Mouse (Mus musculus) midbrain, embryonic 13.5 days (tissue): ENCODE data around the gene Vwf. TPM values are rescaled to one million over a fixed set of nuclear protein-coding genes. Genes with fewer than 3 reads are reported as not detected.

Experiments used
- ATAC-seq: fragments of 200-750 bp; cut with Nextera tagmentation; 2 replicates; pipeline ENCODE4 v1.8.0; 2017; ENCODE audit warnings: mild to moderate bottlenecking, moderate TSS enrichment, moderate library complexity
- H3K27ac ChIP-seq: fragments of 300-500 bp; sonication (generic); 2 replicates; pipeline ENCODE4 v1.5.1; 2015; ENCODE audit warnings: inconsistent platforms, mild to moderate bottlenecking, moderate library complexity
- H3K27me3 ChIP-seq: fragments of 300-500 bp; sonication (generic); 2 replicates; pipeline ENCODE4 v1.6.1; 2015; ENCODE audit warnings: mild to moderate bottlenecking, inconsistent platforms
- H3K36me3 ChIP-seq: fragments of 300-500 bp; sonication (generic); 2 replicates; pipeline ENCODE4 v1.6.1; 2015; ENCODE audit warnings: mild to moderate bottlenecking, inconsistent platforms
- H3K4me1 ChIP-seq: fragments of 300-500 bp; sonication (generic); replicated peaks from 2 replicates; pipeline ENCODE4 v1.6.1; 2015; ENCODE audit warnings: inconsistent platforms
- H3K4me2 ChIP-seq: fragments of 300-500 bp; sonication (generic); replicated peaks from 2 replicates; pipeline ENCODE4 v1.6.1; 2015; ENCODE audit warnings: moderate library complexity, mild to moderate bottlenecking, inconsistent platforms
- H3K4me3 ChIP-seq: fragments of 300-500 bp; sonication (generic); replicated peaks from 2 replicates; pipeline ENCODE4 v1.5.1; 2015; ENCODE audit warnings: mild to moderate bottlenecking, inconsistent platforms
- H3K9ac ChIP-seq: fragments of 300-500 bp; sonication (generic); replicated peaks from 2 replicates; pipeline ENCODE4 v1.6.1; 2015; ENCODE audit warnings: mild to moderate bottlenecking, inconsistent platforms
- H3K9me3 ChIP-seq: fragments of 300-500 bp; sonication (generic); 2 replicates; pipeline ENCODE4 v1.6.1; 2016; ENCODE audit warnings: mild to moderate bottlenecking, inconsistent platforms
- WGBS: fragments of 180-500 bp; shearing (Covaris S2); methylation state at CpG from one replicate; pipeline ENCODE4 v1.1.7; 2015; 5-methylcytosine and 5-hydroxymethylcytosine counted together
- polyA plus RNA-seq: library from polyadenylated mRNA; unstranded; fragments of >200 nt; fragmentation: Nextera tagmentation; extraction: Ambion mirVana; gene quantifications from 2 replicates; pipeline ENCODE4 v1.2.1, GENCODE M21; 2015

Gene Vwf
- polyA plus RNA-seq, 1 experiment from 2014 or later, result 8.4 TPM

DNA sequence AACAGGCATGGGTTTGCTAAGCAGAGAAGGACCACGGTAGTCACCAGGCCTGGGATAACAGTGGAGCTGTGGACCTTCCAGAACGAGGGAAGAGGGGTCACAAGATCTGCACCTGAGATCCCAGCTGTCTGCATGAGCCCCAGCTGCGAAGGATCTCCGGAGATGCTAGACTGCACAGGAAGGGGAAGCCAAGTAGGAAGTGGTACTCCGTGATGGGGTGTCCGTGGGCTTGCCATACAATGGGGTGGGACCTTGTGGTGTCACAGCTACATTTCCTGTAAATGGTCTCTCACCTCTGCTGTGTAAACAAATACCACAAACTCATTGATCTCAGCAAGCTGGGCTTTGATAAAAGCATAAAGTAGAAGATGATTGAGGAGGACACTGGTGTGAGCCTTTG, 22.5 kb upstream of the Vwf start:
- ATAC-seq, result no peak
- H3K4me1 ChIP-seq, result no peaks in the 10 kb centered on the region
- H3K9me3 ChIP-seq, result no peaks in the 10 kb centered on the region
- no peak overlapping the region for H3K27ac ChIP-seq
- H3K36me3 ChIP-seq, result no peaks in the 10 kb centered on the region
- H3K9ac ChIP-seq, result no peak overlapping the region
- H3K27me3 ChIP-seq, result no peaks in the 10 kb centered on the region
- WGBS, result 92% methylated on average over 6 of the region's 6 CpGs
- no peak overlapping the region for H3K4me3 ChIP-seq
- H3K4me2 ChIP-seq, result no peak overlapping the region

GRCm38 (mm10) chr6:125526066-125526465, 20.5 kb upstream of the Vwf start:
- 67% methylated on average over 3 of the region's 3 CpGs for WGBS
- H3K9me3 ChIP-seq, result no peaks in the 10 kb centered on the region
- no peak for ATAC-seq
- no peak overlapping the region for H3K27ac ChIP-seq
- H3K4me3 ChIP-seq, result no peak overlapping the region
- H3K9ac ChIP-seq, result no peak overlapping the region
- H3K27me3 ChIP-seq, result no peaks in the 10 kb centered on the region
- H3K4me1 ChIP-seq, result no peaks in the 10 kb centered on the region
- H3K4me2 ChIP-seq, result no peak overlapping the region
- H3K36me3 ChIP-seq, result no peaks in the 10 kb centered on the region

GRCm38 (mm10) chr6:125528614-125529200, 17.9 kb upstream of the Vwf start:
- H3K4me3 ChIP-seq, result no peak overlapping the region
- no peak for ATAC-seq
- no peak overlapping the region for H3K4me2 ChIP-seq
- H3K36me3 ChIP-seq, result no peaks in the 10 kb centered on the region
- no peak overlapping the region for H3K9ac ChIP-seq
- H3K4me1 ChIP-seq, result no peaks in the 10 kb centered on the region
- no peak overlapping the region for H3K27ac ChIP-seq
- no peaks in the 10 kb centered on the region for H3K9me3 ChIP-seq
- no peaks in the 10 kb centered on the region for H3K27me3 ChIP-seq
- 82% methylated on average over 9 of the region's 9 CpGs for WGBS

DNA sequence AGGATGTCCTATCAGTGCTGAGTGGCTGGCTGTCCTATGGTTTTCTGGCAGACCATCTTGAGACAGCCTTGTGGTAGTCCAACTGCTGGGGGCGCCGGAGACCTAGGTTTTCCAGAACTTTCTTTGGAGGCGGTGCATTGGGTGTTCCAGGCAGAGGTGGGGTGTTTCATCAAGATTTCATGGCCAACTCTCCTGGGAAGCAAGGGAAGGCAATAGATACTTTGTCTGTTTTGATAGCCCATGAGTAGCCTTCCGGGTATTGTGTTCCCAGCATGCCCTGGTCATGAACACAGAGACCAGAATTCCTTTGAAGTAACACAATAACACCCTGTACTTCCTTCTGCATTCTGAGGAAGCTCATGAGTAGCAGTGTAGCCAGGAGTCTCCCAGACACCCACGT, 17.1 kb upstream of the Vwf start:
- no peak overlapping the region for H3K27ac ChIP-seq
- H3K4me1 ChIP-seq, result no peaks in the 10 kb centered on the region
- no peak overlapping the region for H3K4me2 ChIP-seq
- H3K9ac ChIP-seq, result no peak overlapping the region
- H3K4me3 ChIP-seq, result no peak overlapping the region
- ATAC-seq, result no peak
- 90% methylated on average over 5 of the region's 5 CpGs for WGBS
- H3K27me3 ChIP-seq, result no peaks in the 10 kb centered on the region
- no peaks in the 10 kb centered on the region for H3K9me3 ChIP-seq
- no peaks in the 10 kb centered on the region for H3K36me3 ChIP-seq

DNA sequence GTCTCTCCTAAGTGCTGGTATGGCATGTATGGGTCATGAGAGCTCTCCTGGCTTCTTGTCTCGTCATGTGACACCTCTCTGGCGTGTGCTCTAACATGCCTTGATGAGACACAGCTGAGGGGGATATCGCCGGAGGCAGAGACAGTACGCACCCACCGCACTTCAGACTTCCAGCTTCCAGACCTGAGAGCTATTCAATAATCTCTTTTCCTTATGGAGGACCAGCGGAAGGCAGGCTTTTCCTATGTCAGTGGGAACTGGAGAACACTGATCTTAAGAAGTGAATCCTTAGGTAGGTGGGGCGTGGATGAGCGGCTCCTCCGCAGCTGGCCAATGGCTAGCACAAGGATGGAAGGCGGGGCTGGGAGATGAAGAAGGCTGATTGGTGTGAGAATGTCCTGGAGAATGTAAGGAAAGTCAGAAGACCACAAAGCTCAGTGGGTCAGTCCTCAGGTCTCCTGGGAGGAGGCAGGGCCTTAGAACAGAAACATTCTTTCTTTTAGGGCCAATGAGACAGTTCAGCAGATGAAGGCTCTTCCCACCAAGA, 13.4 kb upstream of the Vwf start:
- Histone ChIP-seq H3K27ac (no peak overlapping the region), H3K9me3 (no peaks in the 10 kb centered on the region), H3K4me3 (no peak overlapping the region), H3K27me3 (no peaks in the 10 kb centered on the region), H3K4me2 (no peak overlapping the region), H3K36me3 (no peaks in the 10 kb centered on the region), H3K9ac (no peak overlapping the region), H3K4me1 (no peaks in the 10 kb centered on the region)
- no peak for ATAC-seq
- 88% methylated on average over 11 of the region's 11 CpGs for WGBS

GRCm38 (mm10) chr6:125534990-125535389, 11.6 kb upstream of the Vwf start:
- Histone ChIP-seq H3K9me3 (no peaks in the 10 kb centered on the region), H3K4me2 (no peak overlapping the region), H3K27me3 (no peaks in the 10 kb centered on the region), H3K4me3 (no peak overlapping the region), H3K4me1 (no peaks in the 10 kb centered on the region), H3K27ac (no peak overlapping the region), H3K36me3 (no peaks in the 10 kb centered on the region), H3K9ac (no peak overlapping the region)
- ATAC-seq, result no peak
- 83% methylated on average over 5 of the region's 5 CpGs for WGBS

DNA sequence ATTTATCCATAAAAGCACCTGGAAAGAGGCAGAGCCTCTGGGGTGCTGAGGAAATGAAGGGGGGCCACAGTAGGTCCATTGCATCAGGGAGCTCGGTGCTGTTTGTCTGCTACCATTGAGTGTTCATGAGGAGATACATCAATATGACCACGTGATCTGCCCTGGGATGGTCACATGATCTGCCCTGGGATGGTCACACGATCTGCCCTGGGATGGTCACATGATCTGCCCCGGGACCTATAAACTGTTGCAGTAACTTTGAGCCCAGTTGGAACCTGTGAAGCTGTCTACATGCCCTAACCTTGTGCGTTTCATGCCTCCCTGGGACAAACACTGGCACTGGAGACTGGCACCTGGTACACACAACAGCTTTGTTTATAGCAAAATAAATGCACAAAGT, 8.1 kb upstream of the Vwf start:
- H3K27ac ChIP-seq, result no peak overlapping the region
- ATAC-seq, result no peak
- 87% methylated on average over 5 of the region's 5 CpGs for WGBS

DNA sequence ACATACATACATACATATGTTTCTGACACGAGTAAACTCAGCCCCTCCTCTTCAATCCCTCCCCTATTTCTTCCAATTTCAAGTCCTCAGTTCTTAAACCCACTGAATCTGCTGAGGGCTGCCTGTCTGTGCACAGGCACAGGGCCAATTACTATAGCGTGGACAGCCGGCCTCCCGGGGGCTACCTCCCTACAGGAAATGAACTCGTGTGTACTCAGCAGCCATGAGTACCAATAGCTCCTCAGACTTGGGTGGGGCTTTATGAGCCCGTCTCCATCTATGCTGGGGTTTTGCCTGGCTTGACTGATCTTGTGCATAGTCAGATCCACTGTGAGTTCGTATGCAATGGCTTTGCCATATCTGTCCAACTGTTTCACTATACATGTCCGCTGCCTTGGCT, 7.2 kb upstream of the Vwf start:
- Histone ChIP-seq H3K4me1 (no peaks in the 10 kb centered on the region), H3K9me3 (no peaks in the 10 kb centered on the region), H3K36me3 (no peaks in the 10 kb centered on the region), H3K4me3 (no peak overlapping the region), H3K27ac (no peak overlapping the region), H3K4me2 (no peak overlapping the region), H3K27me3 (no peaks in the 10 kb centered on the region), H3K9ac (no peak overlapping the region)
- 81% methylated on average over 8 of the region's 8 CpGs for WGBS
- ATAC-seq, result no peak

More for the DNA sequence above, 8.1 kb upstream of the Vwf start:
- Histone ChIP-seq H3K27me3 (no peaks in the 10 kb centered on the region), H3K36me3 (no peaks in the 10 kb centered on the region), H3K4me2 (no peak overlapping the region), H3K4me3 (no peak overlapping the region), H3K9ac (no peak overlapping the region), H3K4me1 (no peaks in the 10 kb centered on the region), H3K9me3 (no peaks in the 10 kb centered on the region)

DNA sequence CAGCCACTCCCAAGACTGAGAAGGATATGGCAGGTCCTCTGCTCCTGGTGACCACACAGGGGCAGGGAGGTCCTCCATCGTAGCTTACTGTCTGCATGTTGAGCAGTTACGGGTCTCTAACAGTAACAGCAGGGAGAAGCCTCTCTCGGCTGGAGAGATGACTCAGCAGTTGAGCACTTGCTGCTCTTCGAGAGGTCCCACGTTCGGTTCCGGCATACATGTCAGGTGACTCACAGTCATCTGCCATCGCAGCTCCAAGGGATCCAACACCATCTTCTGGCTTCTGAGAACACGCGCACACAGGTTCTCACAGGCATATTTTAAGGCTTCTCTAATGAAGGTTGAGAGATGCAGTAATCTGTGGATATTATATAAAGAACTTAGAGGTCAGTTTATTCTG, 6.4 kb upstream of the Vwf start:
- WGBS, result 88% methylated on average over 10 of the region's 10 CpGs
- no peak overlapping the region for H3K9ac ChIP-seq
- H3K27me3 ChIP-seq, result no peaks in the 10 kb centered on the region
- no peak overlapping the region for H3K4me2 ChIP-seq
- H3K36me3 ChIP-seq, result no peaks in the 10 kb centered on the region
- no peaks in the 10 kb centered on the region for H3K4me1 ChIP-seq
- no peaks in the 10 kb centered on the region for H3K9me3 ChIP-seq
- no peak overlapping the region for H3K27ac ChIP-seq
- no peak for ATAC-seq
- no peak overlapping the region for H3K4me3 ChIP-seq

- no peak for ATAC-seq
- H3K36me3 ChIP-seq, result no peaks in the 10 kb centered on the region
- no peaks in the 10 kb centered on the region for H3K9me3 ChIP-seq
- no peak overlapping the region for H3K9ac ChIP-seq
- H3K4me1 ChIP-seq, result no peaks in the 10 kb centered on the region
- no peak overlapping the region for H3K27ac ChIP-seq
- H3K27me3 ChIP-seq, result no peaks in the 10 kb centered on the region
- no peak overlapping the region for H3K4me2 ChIP-seq
- no peak overlapping the region for H3K4me3 ChIP-seq
- 91% methylated on average over 6 of the region's 6 CpGs for WGBS
Observed at GRCm38 (mm10) chr6:125540826-125541225, 5.7 kb upstream of the Vwf start.

DNA sequence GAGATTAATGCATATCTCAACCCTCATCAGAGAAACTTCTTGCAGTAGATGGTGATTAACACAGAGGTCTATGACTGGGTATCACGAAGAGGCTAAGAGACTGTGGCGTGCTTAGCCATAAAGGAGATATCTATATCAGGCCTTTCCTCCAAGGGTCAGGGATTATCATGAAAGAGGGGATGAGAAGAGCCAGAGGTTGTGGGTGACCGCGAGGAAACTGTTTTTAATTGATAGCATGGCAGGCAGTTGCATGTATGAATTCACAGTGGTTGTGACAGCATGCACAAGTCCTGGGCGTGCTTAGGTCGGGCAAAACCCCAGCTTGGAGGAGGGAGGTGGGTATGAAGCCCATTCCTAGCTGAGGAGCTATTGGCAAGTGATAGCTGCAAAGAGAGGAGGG, 5.3 kb upstream of the Vwf start:
- no peak overlapping the region for H3K4me2 ChIP-seq
- H3K27ac ChIP-seq, result no peak overlapping the region
- no peaks in the 10 kb centered on the region for H3K36me3 ChIP-seq
- no peaks in the 10 kb centered on the region for H3K4me1 ChIP-seq
- ATAC-seq, result no peak
- WGBS, result 86% methylated on average over 6 of the region's 6 CpGs
- H3K9ac ChIP-seq, result no peak overlapping the region
- H3K4me3 ChIP-seq, result no peak overlapping the region
- H3K27me3 ChIP-seq, result no peaks in the 10 kb centered on the region
- H3K9me3 ChIP-seq, result no peaks in the 10 kb centered on the region

DNA sequence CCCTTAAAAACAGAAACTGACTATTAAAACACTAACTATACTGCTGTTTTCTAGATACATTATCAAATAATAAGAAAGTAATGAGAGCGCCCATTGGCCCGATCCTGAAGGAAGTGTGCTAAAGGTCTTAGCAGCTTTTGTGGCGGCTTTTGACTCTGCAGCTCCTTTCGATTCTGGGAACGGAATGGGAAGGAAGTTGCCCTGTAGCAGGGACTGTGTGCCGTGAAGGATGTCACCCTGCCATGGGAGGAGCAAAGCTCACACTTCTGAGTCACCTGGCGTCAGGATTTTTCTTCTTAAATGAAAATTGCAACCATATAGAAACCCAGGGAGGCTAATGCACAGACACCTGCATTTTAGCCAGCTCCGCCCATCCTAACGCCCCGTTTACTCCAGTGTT, 1.8 kb downstream of the Vwf start:
- Histone ChIP-seq H3K9ac (no peak overlapping the region), H3K4me1 (no peaks in the 10 kb centered on the region), H3K27ac (no peak overlapping the region), H3K36me3 (no peaks in the 10 kb centered on the region), H3K9me3 (no peaks in the 10 kb centered on the region), H3K4me2 (no peak overlapping the region), H3K27me3 (no peaks in the 10 kb centered on the region), H3K4me3 (no peak overlapping the region)
- ATAC-seq, result no peak
- WGBS, result 86% methylated on average over 10 of the region's 10 CpGs

DNA sequence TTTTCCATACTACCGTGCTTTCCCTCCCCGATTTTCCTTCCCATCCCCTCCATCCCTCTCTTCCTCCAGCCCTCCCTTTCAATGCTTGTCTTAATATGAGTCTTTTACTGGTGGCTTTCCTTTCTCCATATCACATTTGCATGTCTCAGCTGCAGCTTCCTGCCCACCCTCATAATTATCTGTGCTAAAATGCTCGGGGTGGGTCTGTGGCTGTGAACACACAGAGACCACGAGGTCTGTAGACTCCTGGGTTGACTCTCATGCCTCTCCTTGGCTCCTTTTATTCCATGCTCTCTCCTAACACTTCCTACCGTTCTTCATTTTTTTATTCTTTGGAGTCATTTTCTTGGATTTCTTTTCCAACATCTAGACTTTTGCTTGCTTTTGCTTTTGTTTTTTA, 3.6 kb downstream of the Vwf start:
- Histone ChIP-seq H3K9me3 (no peaks in the 10 kb centered on the region), H3K9ac (no peak overlapping the region), H3K36me3 (no peaks in the 10 kb centered on the region), H3K27me3 (no peaks in the 10 kb centered on the region), H3K4me2 (no peak overlapping the region), H3K4me3 (no peak overlapping the region), H3K4me1 (no peaks in the 10 kb centered on the region), H3K27ac (no peak overlapping the region)
- 87% methylated on average over 5 of the region's 5 CpGs for WGBS
- ATAC-seq, result no peak
